Mouse (Mus musculus) frontal cortex, adult 2 months (tissue): ENCODE measurements at regions not wholly inside any gene's neighbourhood (a gene's known extent, or its start where the extent isn't known, plus 50 kb on each side); places are given as distances from the start of the nearest gene placed in this dataset.

Source experiments
- DNase-seq, 2 experiments: peaks; one replicate each; pipeline ENCODE4 v3.0.0; 2022; ENCODE audit warnings: low spot score in 1 of 2; ENCODE audit errors: extremely low spot score in 1 of 2

DNA sequence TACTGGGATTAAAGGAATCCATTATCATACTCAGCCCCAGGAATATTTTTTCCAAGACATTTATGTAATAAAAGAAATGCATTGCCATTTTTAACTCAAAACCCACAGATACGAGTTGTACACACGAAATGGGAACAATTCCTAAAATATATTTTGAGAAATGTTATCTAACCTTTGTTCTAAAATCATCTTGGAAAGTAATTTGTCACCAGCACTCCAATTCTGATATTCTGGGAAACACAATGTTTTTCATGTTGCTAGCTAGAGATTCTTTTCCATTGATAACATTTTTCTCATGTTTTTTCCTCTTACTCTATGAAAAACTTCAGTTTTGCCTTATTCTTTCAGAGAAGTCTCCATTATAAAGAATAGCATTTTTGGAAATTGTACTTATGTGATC, 484.8 kb upstream of the Ptchd4 start:
- DNase-seq, result peak in 1 of 2 experiments; percentile 3
